Mouse (Mus musculus) erythroblast, embryonic 14.5 days (primary cell): Measurements from ENCODE around the gene Lypd5.

Experiments used
- GATA1 ChIP-seq: IDR thresholded peaks from 2 replicates; pipeline ENCODE4 v1.6.1; 2012; ENCODE audit warnings: low read length, inconsistent platforms, mixed read lengths
- TAL1 ChIP-seq: IDR thresholded peaks from 3 replicates; pipeline ENCODE4 v1.6.1; 2012; ENCODE audit warnings: low read length, inconsistent platforms, mixed read lengths

- TF ChIP-seq TAL1 (no peak), GATA1 (no peak)
These were observed 22.8 kb downstream of the Lypd5 start for GRCm38 (mm10) chr7:24371809-24372145.
